Mouse (Mus musculus) bone marrow, adult 2 months (tissue): ENCODE measurements at regions not wholly inside any gene's neighbourhood (a gene's known extent, or its start where the extent isn't known, plus 50 kb on each side); places are given as distances from the start of the nearest gene placed in this dataset.

Source experiments
- CTCF ChIP-seq: fragments of 200-500 bp; IDR thresholded peaks from 2 replicates; pipeline ENCODE4 v1.5.1; 2011; ENCODE audit warnings: low read length, control low read depth; ENCODE audit not compliant: control insufficient read depth, insufficient read depth
- POLR2A ChIP-seq: fragments of 200-500 bp; IDR thresholded peaks from 2 replicates; pipeline ENCODE4 v1.6.1; 2011; ENCODE audit warnings: low read depth, mild to moderate bottlenecking, control low read depth, low read length, borderline replicate concordance; ENCODE audit not compliant: control insufficient read depth

GRCm38 (mm10) chr7:73201330-73201729, 174.0 kb upstream of the Rgma start:
- TF ChIP-seq CTCF (no peak), POLR2A (no peak)
